Mouse (Mus musculus): ENCODE results near the gene Rasgef1a. TPM values are rescaled to one million over a fixed set of nuclear protein-coding genes. Genes with fewer than 3 reads are reported as not detected.

Gene Rasgef1a
- polyA plus RNA-seq, 1 experiment: 2.3 TPM

DNA sequence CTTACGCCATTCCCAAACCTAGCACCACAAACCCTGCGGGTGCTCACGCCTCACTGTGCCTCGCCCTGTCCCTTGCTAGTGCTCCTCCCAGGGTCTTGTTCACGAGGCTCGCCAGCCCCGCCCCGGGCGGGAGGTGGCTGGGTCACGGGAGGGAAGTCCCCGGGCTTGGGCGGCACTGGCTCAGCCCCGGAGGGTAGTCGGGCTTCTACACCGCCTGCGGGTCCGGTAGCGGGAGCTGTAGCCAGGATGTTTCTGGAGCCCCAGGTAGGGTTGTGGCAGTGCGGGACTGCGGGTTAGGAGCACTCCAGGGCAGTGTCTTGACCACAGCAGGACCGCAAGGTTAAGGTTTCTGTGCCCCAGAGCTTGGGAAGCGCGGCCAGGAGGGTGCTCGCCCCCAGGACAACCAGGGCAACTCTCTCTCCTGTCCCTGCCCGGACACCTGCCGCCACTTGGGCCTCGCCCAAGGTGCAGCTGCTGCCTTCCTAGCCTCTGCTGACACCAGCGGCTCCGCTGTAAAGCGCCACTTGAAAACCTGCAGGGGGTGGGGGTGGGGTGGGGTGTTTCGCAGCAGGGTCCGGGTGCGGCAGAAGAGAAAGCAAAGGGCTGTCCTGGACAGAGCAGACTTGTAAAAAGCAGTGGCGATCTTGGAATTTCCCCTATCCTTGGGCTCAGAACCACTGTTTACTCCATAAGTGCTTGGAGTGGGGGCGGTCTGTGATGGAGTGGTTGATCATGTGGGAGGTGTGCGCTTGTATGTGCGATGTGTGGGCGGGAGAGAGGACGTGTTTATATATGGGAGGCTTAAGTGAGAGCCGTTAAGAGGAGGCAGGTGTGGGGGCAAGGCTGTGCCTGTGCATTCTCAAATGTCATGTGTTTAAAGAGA, 55.2 kb downstream of the Rasgef1a start:
- Histone ChIP-seq H3K4me3 (ENCODE audit: insufficient read depth, low read length) (peak overlapping the region; percentile 57), H3K27ac (ENCODE audit: insufficient read depth, low read depth, low read length) (no peak overlapping the region), H3K4me1 (ENCODE audit: control insufficient read depth, insufficient read depth, low read length) (0 out of 2 replicates have a peak, but pooled peaks cover 2% of the 10 kb centered on the region)
- TF ChIP-seq POLR2A (IDR thresholded peaks at IDR 0.05; ENCODE audit: borderline replicate concordance, low read depth, low read length) (no peak; the same call in 1 of the 2 replicates), CTCF (IDR thresholded peaks at IDR 0.05; ENCODE audit: low read depth, low read length) (no peak)

DNA sequence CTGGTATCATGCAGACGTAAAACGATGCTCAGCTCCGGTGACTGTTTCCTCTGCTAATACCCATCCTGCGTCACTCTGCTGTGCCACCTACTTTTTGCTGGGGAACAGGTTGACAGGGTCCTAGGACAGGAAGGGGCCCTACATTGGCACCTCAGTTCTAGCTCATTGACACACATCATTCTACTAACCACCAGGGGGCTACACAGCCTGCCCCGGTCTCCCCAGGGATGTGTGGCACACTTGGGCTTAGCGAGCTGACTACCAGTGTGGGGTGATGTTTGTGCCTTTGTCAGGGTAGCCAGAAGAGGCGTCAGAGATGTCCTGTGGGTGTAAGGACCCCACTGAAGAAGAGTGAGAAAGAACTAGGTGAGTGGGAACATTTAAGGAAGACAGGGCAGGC, 56.5 kb downstream of the Rasgef1a start:
- Histone ChIP-seq H3K27ac (ENCODE audit: insufficient read depth, low read depth, low read length) (no peak overlapping the region), H3K4me1 (ENCODE audit: control insufficient read depth, insufficient read depth, low read length) (0 out of 2 replicates have a peak, but pooled peaks cover 2% of the 10 kb centered on the region), H3K4me3 (ENCODE audit: insufficient read depth, low read length) (no peak overlapping the region)
- TF ChIP-seq CTCF (IDR thresholded peaks at IDR 0.05; ENCODE audit: low read depth, low read length) (no peak; the same call in 1 of the 2 replicates), POLR2A (IDR thresholded peaks at IDR 0.05; ENCODE audit: borderline replicate concordance, low read depth, low read length) (no peak)

DNA sequence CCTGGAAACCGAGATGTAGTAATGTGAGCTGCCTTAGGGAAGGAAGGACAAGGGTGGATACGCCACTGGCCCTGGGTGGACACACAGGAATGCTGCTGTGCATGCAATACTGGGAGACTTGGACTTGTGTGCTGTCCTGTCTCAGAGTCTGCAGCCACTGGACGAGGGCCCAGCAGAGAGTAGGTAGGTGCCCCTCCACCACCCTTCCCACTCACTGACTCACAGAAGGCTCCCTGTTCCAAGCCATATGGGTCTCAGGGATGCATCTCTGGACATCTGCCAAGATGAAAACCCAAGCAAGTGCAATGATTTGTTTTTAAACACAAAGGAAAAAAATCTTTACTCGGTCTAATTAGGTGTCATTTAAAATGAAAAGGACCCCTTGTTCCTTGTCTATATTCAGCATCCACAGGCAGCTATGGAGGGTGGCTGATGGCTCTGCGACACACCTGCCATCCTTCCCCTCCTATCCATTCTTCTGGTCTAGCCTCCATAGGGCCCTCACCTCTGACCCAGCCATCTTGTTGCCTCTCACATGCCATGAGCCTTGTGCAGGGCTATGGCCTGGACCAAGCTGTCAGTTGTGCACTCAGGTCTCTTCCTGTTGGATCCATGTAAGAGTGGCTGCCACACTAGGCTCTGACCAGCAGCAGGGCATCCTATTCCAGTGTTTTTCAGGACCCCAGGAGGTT, 59.2 kb downstream of the Rasgef1a start:
- Histone ChIP-seq H3K4me3 (ENCODE audit: insufficient read depth, low read length) (no peak overlapping the region), H3K27ac (ENCODE audit: insufficient read depth, low read depth, low read length) (no peak overlapping the region), H3K4me1 (ENCODE audit: control insufficient read depth, insufficient read depth, low read length) (0 out of 2 replicates have a peak, but pooled peaks cover 2% of the 10 kb centered on the region)
- no peak for TF ChIP-seq CTCF (IDR thresholded peaks at IDR 0.05; ENCODE audit: low read depth, low read length)
- no peak for TF ChIP-seq POLR2A (IDR thresholded peaks at IDR 0.05; ENCODE audit: borderline replicate concordance, low read depth, low read length)

DNA sequence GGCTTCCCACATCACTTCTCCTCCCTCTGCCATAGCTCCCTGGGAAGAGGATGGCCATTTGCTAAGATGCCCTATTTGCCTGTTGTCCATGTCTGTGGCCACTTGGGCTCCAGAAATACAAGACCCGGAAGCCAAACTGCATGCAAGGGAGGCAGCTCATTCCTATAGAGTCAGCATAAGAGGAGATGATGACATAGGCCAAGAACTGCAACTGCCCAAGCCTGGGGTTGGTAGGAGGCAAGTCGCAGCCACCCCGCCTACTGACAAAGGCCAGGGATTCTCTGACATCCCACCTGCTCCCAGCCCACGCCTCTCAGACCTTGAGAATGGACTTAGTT, 59.7 kb downstream of the Rasgef1a start:
- no peak overlapping the region for H3K4me3 ChIP-seq (ENCODE audit: insufficient read depth, low read length)
- TF ChIP-seq CTCF (IDR thresholded peaks at IDR 0.05; ENCODE audit: low read depth, low read length): no peak
- no peak for TF ChIP-seq POLR2A (IDR thresholded peaks at IDR 0.05; ENCODE audit: borderline replicate concordance, low read depth, low read length)
- H3K4me1 ChIP-seq (ENCODE audit: control insufficient read depth, insufficient read depth, low read length): no peaks in the 10 kb centered on the region
- no peak overlapping the region for H3K27ac ChIP-seq (ENCODE audit: insufficient read depth, low read depth, low read length)

DNA sequence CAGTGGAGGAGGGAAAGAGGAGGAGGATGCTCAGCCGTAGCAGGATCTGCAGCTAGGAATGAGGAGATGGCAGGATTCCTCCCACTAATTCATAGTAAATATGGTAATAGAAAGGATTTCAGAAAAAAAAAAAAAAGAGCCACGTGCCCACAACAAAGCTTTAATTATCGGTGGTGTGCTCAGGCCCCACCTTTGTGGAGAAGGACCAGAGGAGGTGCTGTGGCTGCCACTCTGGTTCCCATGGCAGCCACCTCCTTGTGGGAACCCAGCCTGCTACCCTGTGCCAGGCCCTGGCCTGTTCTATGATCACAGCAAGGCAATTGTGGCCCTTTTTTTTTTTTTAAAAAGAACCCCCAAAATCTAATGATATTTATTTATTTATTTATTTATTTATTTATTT, 60.2 kb downstream of the Rasgef1a start:
- Histone ChIP-seq H3K4me1 (ENCODE audit: control insufficient read depth, insufficient read depth, low read length) (no peaks in the 10 kb centered on the region), H3K4me3 (ENCODE audit: insufficient read depth, low read length) (no peak overlapping the region), H3K27ac (ENCODE audit: insufficient read depth, low read depth, low read length) (no peak overlapping the region)
- TF ChIP-seq CTCF (IDR thresholded peaks at IDR 0.05; ENCODE audit: low read depth, low read length) (no peak), POLR2A (IDR thresholded peaks at IDR 0.05; ENCODE audit: borderline replicate concordance, low read depth, low read length) (no peak)

DNA sequence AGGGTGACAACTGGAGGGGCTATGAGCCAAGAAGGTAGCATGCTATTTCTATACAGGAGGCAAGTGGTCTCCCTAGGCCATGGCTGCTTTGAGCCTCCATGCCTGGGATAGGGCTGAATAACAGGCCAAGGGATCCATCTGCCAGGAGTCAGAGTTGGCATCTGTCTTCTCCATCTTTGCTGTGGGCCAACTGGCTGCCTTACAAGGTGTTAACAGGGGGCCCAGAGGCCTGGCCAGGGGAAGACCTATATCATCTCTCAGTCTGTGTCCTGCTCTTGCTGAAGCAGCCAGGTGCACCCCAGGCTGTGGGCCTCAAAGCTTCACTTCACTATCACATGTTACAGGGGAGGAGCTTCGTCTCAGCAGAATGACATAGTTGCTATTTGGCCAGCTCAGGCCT, 60.9 kb downstream of the Rasgef1a start:
- Histone ChIP-seq H3K27ac (ENCODE audit: insufficient read depth, low read depth, low read length) (no peak overlapping the region), H3K4me3 (ENCODE audit: insufficient read depth, low read length) (no peak overlapping the region), H3K4me1 (ENCODE audit: control insufficient read depth, insufficient read depth, low read length) (peaks cover 1% of the 10 kb centered on the region; the same call in 1 of the 2 replicates)
- TF ChIP-seq CTCF (IDR thresholded peaks at IDR 0.05; ENCODE audit: low read depth, low read length) (no peak), POLR2A (IDR thresholded peaks at IDR 0.05; ENCODE audit: borderline replicate concordance, low read depth, low read length) (no peak)

DNA sequence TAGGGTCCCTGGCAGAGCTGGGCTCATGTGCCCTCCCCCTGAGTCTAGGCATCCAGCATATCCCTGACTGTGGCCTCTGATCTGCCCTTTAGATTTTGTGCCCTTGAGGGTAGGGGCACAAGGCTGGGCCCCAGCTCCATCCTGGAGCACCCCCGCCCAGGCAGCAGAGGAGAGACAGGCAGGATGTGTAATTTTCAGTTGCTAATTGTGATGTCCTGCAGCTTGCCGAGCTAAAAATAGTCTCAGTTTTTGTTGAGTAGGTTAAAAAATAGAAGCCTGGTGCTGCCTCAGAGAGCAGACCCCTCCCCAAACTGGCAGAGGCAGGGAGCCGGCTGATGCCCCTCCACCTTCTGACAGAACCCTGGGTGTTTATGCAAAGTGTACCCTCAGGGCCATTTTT, 62.9 kb downstream of the Rasgef1a start:
- TF ChIP-seq POLR2A (IDR thresholded peaks at IDR 0.05; ENCODE audit: borderline replicate concordance, low read depth, low read length): no peak
- TF ChIP-seq CTCF (IDR thresholded peaks at IDR 0.05; ENCODE audit: low read depth, low read length): no peak
- Histone ChIP-seq H3K4me1 (ENCODE audit: control insufficient read depth, insufficient read depth, low read length) (peaks cover 7% of the 10 kb centered on the region), H3K27ac (ENCODE audit: insufficient read depth, low read depth, low read length) (no peak overlapping the region), H3K4me3 (ENCODE audit: insufficient read depth, low read length) (no peak overlapping the region)

DNA sequence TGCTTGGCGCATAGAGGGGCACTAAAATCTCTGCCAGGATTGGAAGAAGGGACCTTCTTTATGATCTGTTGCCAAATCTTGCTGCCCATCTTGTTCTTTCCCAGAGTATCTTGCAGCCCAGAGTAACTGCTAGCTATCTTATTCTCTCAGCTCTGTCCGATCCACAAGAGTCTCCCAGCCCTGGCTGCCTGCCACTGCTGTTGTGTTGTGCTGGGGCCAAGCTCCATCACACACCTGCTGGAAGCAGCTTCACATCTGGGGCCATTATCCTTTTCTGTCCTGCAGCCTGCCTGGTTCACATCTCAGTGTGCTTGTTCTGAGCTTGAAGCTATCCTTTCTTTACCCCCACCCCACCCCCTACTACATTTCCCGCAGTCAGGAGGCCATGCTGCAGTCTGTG, 65.0 kb downstream of the Rasgef1a start:
- Histone ChIP-seq H3K4me1 (ENCODE audit: control insufficient read depth, insufficient read depth, low read length) (peaks cover 7% of the 10 kb centered on the region), H3K27ac (ENCODE audit: insufficient read depth, low read depth, low read length) (no peak overlapping the region), H3K4me3 (ENCODE audit: insufficient read depth, low read length) (no peak overlapping the region)
- TF ChIP-seq CTCF (IDR thresholded peaks at IDR 0.05; ENCODE audit: low read depth, low read length) (no peak), POLR2A (IDR thresholded peaks at IDR 0.05; ENCODE audit: borderline replicate concordance, low read depth, low read length) (no peak)

DNA sequence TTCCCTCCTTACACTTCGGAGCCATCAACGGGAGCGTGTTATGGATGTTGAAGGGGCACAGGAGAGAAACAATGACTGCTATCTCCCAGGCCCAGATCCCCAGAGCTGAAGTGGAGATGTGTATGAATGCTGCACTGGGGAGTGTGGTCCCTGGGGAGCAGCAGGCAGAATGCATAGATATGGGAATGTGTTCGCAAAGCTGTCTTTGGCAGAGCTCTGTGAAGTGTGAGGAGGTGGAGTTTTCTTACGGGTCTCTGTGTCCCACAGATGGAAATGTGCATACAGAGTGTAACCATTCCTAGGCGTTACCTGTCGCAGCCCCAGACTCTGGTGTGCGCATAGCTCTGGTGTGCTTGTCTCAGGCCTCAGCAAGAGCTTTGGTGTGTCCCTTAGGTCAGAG, 65.5 kb downstream of the Rasgef1a start:
- Histone ChIP-seq H3K4me1 (ENCODE audit: control insufficient read depth, insufficient read depth, low read length) (peaks cover 7% of the 10 kb centered on the region), H3K4me3 (ENCODE audit: insufficient read depth, low read length) (no peak overlapping the region), H3K27ac (ENCODE audit: insufficient read depth, low read depth, low read length) (no peak overlapping the region)
- TF ChIP-seq POLR2A (IDR thresholded peaks at IDR 0.05; ENCODE audit: borderline replicate concordance, low read depth, low read length) (no peak), CTCF (IDR thresholded peaks at IDR 0.05; ENCODE audit: low read depth, low read length) (no peak)

DNA sequence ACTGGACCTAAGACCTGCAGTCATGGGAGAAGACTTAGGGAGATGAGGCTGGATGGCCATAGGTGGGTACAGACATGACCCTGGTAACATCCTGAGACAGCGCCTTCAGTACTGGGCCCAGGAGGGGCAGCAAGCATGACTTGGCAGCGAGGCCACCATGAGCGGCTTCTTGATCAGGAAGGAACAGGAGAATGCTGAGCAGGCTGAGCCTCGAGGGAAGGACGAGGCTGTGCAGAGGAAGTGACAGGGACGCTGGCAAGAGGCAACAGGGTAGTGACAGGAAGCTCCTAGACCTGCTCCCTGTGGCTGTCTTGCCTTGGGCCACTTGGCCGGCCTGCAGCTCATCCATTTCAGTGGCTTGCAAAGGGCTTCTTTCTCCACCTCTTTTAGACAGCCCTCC, 66.2 kb downstream of the Rasgef1a start:
- Histone ChIP-seq H3K4me1 (ENCODE audit: control insufficient read depth, insufficient read depth, low read length) (peaks cover 7% of the 10 kb centered on the region), H3K27ac (ENCODE audit: insufficient read depth, low read depth, low read length) (no peak overlapping the region), H3K4me3 (ENCODE audit: insufficient read depth, low read length) (no peak overlapping the region)
- no peak for TF ChIP-seq CTCF (IDR thresholded peaks at IDR 0.05; ENCODE audit: low read depth, low read length)
- no peak for TF ChIP-seq POLR2A (IDR thresholded peaks at IDR 0.05; ENCODE audit: borderline replicate concordance, low read depth, low read length)

All from bone marrow macrophage, adult 2 months (primary cell).